Mouse (Mus musculus) frontal cortex, postnatal 25 days (tissue): ENCODE data around the gene Olfr829.
"Not testable (repeated sequence)": the region's sequence is repeated elsewhere in the genome, so short reads cannot be mapped to it uniquely, and the experiment has no call there.

ENCODE experiments used
- DNase-seq, 2 experiments: peaks; one replicate each; pipeline ENCODE4 v3.0.0; 2022; ENCODE audit warnings: low spot score in 2 of 2

The Olfr829 gene

DNA sequence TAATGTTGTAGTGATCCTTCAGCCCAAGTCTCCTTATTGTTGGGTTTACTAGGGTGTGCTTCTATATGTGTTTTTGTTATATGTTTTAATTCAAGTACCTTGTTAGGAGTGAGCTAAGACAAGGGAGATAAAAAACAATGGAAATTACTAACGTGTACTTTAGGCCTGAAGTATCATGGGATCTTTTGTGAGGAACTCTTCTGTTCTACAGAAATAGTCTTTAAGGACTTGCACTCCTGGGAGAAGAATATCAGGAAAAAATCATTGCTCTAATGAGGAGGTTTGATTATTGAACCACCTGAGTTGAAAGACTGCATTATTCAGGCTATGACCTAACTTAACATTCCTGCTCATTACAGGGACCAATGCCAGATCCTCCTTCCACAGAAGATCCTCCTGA lies at the start of gene Olfr829:
Gene Olfr829, plus strand, starts transcription at position 301 of the 400 bp plus-strand sequence.
- no peak for DNase-seq

DNA sequence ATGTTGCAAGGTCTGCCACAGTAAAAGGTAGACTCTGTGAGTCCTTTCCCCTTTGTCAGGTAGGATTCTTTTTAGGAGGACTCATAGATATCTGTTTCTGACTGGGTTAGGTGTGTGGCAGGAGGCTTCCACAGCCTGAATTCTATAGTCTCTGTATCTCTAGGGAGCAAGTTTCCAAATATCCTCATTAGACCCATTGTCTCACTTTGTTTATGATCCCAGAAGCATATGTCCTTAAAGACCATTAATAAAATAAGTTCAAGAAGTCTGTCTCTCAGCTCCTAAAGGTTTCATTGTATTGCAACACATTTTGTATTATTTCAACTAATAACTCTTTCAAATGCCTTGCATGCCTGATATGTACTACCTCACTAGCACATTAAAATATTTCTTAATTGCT lies 35.3 kb upstream of the Olfr829 start, which contains the start of gene Olfr828:
Gene Olfr828, minus strand, starts transcription at position 101 of the 400 bp plus-strand sequence.
- no peak for DNase-seq

GRCm38 (mm10) chr9:18874393-18874792 lies 19.7 kb downstream of the Olfr829 start, which contains the start of gene Olfr830:
TSS of gene Olfr830 (plus strand) at chr9:18874693.
- no peak for DNase-seq

DNA sequence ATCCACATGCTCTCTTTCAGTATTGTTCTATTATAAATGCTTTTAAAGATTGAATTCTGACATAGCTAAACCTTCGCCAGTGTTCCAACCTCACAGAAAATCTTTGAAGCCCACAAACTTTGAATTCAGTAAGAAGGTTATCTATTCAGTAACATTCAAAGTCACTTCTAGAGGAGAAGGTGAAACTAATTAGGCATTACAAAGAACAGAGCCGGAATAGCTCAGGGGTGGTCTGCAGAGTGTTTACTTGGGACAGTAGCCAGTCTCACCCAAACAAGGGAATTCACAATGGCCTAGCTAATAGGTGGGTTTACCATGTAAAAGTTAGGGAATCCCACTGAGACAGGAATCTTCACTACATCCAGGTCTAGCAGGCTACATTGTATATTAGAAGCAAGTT lies 53.0 kb downstream of the Olfr829 start:
- not testable (repeated sequence) for DNase-seq
